Mouse (Mus musculus) gastrocnemius, postnatal 10 days (tissue): ENCODE data around the gene Tk2. TPM values are rescaled to one million over a fixed set of nuclear protein-coding genes. Genes with fewer than 3 reads are reported as not detected.

Experiments used
- DNase-seq: peaks from one replicate; pipeline ENCODE4 v3.0.0; 2021; ENCODE audit warnings: mixed read lengths
- total RNA-seq, 2 experiments: library from RNA; stranded (reverse); gene quantifications; 2 replicates each; pipeline ENCODE4 v1.2.3; 2021

Gene Tk2
- total RNA-seq, 2 experiments from 2014 or later, result 5.6 to 7.6 TPM

- peak; percentile 82 for DNase-seq
These were observed 28.6 kb downstream of the Tk2 start for GRCm38 (mm10) chr8:104219806-104220205.

GRCm38 (mm10) chr8:104219079-104219478 lies 29.3 kb downstream of the Tk2 start:
- peak; percentile 44 for DNase-seq

DNA sequence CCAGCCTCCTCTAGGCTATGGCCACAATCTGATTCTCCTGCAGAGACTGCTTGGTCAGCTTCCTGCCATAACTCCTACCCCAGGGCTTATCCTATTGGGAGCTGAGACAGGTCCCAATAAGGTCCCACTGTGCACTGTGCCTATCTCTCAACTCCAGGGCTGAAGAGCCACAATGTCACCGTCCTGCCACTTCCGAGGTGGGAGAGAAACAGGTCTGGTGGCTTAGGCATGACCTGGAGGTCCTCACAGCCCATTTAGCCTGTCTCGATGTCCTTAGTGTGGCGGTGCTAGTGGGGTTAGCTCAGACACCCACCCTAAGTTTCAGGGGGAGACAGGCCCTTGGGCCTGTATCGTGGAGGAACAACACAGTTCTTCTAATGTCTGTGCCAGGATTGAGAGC lies 30.8 kb downstream of the Tk2 start:
- no peak for DNase-seq

DNA sequence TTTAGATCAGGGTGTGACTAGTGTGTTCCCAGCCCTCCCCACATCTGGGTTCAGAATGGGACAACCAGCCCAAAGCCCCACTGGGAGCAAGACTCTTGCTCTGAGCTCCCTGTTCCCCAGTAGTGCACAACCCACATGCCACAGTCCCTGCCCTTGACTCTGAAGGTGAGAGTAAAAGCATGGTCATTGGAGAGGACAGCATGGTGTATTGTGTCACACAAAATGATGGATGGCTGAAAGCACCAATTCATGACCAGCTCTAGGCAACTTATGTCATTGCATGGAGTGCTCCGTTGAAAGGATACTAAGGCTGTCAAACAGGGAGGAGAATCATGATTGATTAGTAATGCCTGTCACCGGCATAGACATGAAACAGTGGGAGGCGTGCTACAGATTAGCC lies 43.1 kb downstream of the Tk2 start:
- DNase-seq, result no peak

GRCm38 (mm10) chr8:104202320-104202719 lies 46.0 kb downstream of the Tk2 start:
- DNase-seq, result no peak

- DNase-seq, result no peak
These were observed 46.7 kb downstream of the Tk2 start for GRCm38 (mm10) chr8:104201622-104202021.

GRCm38 (mm10) chr8:104199802-104200201 lies 48.6 kb downstream of the Tk2 start:
- DNase-seq, result no peak

DNA sequence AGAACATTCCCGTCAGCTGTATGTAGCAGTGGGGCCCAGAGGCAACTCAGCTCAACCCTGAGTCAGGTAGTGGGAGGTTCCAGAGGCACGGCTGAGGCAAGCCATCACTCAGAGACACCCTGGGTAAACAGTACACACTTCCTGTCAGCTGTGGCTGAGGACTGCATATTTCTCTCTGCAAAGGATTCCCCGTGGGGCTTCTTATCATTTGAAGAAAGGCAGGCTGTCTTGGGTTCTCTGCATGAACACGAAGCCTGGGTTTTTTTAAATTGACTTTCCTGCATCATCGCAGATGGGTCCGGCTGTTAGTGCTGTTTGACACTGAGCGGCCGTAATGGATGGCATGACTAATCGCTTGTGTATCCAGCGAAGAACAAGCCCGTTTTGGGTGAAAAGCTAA lies 56.9 kb downstream of the Tk2 start:
- no peak for DNase-seq

DNA sequence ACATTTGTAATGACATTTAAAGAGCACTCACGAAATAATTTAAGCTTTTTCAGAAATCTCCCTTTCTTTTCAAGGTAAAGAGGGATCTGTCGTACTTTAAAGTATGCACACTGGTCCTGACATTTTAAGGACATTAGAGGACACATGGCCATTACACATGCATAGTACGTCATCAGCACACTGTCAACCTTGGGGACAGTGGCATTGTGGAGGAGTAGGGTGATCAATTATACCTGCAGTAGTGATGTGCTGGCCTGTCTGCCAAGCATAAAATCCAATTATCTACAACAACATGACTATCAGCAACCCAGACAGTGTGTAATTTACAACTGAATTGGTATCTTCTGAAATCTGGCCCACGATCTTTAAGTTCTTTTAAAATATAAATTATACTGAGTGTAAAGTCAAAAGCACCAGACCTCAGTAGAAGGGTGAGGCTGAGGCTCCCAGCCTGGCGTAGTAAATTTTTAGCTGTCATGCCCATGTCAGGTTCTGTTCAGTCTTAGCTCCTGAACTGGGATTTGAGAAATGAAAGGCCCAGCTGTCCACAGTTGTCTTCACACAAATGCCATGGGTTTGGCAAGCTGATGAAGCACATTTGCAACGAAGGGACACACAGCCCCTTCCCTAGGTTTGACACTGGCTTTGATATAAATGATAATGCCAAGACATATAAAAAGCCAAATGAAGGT lies 57.4 kb downstream of the Tk2 start:
- no peak for DNase-seq

GRCm38 (mm10) chr8:104188459-104188858 lies 59.9 kb downstream of the Tk2 start:
- no peak for DNase-seq

DNA sequence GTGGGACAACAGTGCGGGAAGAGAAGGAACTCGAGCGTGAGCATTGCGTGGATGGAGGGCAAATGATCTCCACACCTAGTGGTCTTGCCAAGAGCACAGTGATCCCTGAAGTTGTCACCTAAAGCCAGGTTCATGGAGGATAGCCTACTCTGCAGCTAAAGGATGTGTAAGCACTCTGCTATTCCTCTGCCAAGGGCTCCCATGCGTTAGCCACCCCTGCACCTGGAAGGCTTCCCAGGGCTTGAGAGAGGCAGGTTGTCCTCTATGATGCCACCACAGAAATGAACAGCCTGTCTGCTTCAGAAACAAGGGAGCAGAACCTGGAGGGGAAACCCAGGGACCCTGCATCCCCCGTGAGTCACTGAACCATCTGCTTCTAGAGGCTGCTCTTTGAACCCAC lies 60.7 kb downstream of the Tk2 start:
- no peak for DNase-seq

- DNase-seq, result no peak
These were observed 61.5 kb downstream of the Tk2 start for GRCm38 (mm10) chr8:104186827-104187226.

DNA sequence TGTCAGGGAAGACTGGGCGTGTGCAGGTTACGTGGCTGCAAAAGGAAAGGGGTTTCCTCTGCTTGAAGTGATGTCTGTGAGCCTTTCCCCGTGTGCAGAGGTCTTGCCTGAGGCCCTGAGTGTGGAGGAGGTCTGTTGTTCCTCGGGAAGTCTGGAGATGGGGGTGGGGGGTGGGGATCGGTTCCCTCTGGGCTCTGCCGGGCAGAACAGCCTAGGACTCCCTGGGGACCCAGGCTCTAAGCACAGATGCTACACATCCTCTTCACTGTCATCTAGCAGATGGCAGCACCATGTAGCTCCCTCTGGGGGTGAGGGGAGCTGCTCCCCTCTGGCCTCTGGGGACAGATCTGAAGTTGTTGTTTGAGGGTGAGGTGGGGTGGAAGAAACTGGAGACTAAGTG lies 63.5 kb downstream of the Tk2 start:
- DNase-seq, result no peak

GRCm38 (mm10) chr8:104177054-104177453 lies 71.3 kb downstream of the Tk2 start:
- no peak for DNase-seq

Other genes with a start within 250 kb of the Tk2 start
- 100 to 1,000 TPM; 145 to 168 TPM for gene Cdh5, start 146.9 kb downstream of the Tk2 start, total RNA-seq
- gene Bean1, start 78.1 kb downstream of the Tk2 start, total RNA-seq, result 1 to 10 TPM; 1.0 to 1.4 TPM
- 10 to 100 TPM in 1 of 2 experiments, 1 to 10 TPM in 1; 6.6 to 10.1 TPM for gene Cklf, start 2.3 kb upstream of the Tk2 start, total RNA-seq
- not detected for gene Cmtm2a, start 44.6 kb upstream of the Tk2 start, total RNA-seq
- gene Gm45711, start 61.5 kb upstream of the Tk2 start, total RNA-seq, result not detected
- not detected for gene Cmtm1, start 61.6 kb upstream of the Tk2 start, total RNA-seq
- not detected for gene Gm11020, start 73.0 kb upstream of the Tk2 start, total RNA-seq
- gene Cmtm2b, start 73.7 kb upstream of the Tk2 start, total RNA-seq, result not detected
- 10 to 100 TPM; 27.4 to 38.9 TPM for gene Cmtm3, start 90.9 kb upstream of the Tk2 start, total RNA-seq
- gene Cmtm4, start 147.2 kb upstream of the Tk2 start, total RNA-seq, result 1 to 10 TPM; 6.3 to 7.6 TPM
- 100 to 1,000 TPM; 101 to 112 TPM for gene Dync1li2, start 194.5 kb upstream of the Tk2 start, total RNA-seq